Mouse (Mus musculus) CH12.LX (cell line): ENCODE results near the gene Sdhd. TPM values are rescaled to one million over a fixed set of nuclear protein-coding genes. Genes with fewer than 3 reads are reported as not detected.

ENCODE experiments used
- DNase-seq: peaks from one replicate; pipeline ENCODE4 v3.0.0-alpha.2; 2013; ENCODE audit errors: extremely low read depth
- H3K27ac ChIP-seq: 2 replicates; pipeline ENCODE4 v1.5.1; 2012; ENCODE audit warnings: low read depth, mild to moderate bottlenecking, control low read depth, moderate library complexity; ENCODE audit not compliant: insufficient read depth
- H3K27me3 ChIP-seq: replicated peaks from 2 replicates; pipeline ENCODE3; 2012; ENCODE audit warnings: inconsistent platforms
- H3K36me3 ChIP-seq, 2 experiments: replicated peaks in 1 of 2; 2 replicates each; pipeline versions ENCODE3 to v1.6.1; 2012; ENCODE audit warnings: inconsistent platforms in 1 of 2, low read length in 1 of 2, mild to moderate bottlenecking in 1 of 2, mixed read lengths in 1 of 2, moderate library complexity in 1 of 2; ENCODE audit not compliant: control insufficient read depth in 1 of 2, insufficient read depth in 1 of 2
- H3K4me1 ChIP-seq, 2 experiments: 2 replicates each; pipeline ENCODE4 v1.6.1; 2012; ENCODE audit warnings: inconsistent platforms in 1 of 2, moderate library complexity in 1 of 2; ENCODE audit not compliant: insufficient read depth in 2 of 2, control insufficient read depth in 1 of 2
- H3K4me2 ChIP-seq: 2 replicates; pipeline ENCODE4 v1.6.1; 2012; ENCODE audit warnings: low read depth, mild to moderate bottlenecking, control low read depth; ENCODE audit not compliant: poor library complexity, insufficient read depth, severe bottlenecking
- H3K4me3 ChIP-seq, 3 experiments: fragments of 150-350 bp in 1 of 3; sonication (generic) in 1 of 3; replicated peaks in 1 of 3; 2 replicates each; pipeline versions ENCODE3 to v1.5.1; 2011 to 2012; ENCODE audit warnings: low read depth in 2 of 3, low read length in 2 of 3, mild to moderate bottlenecking in 2 of 3, moderate library complexity in 2 of 3, control low read depth in 1 of 3, improper control_type of control experiment in 1 of 3, inconsistent platforms in 1 of 3, mixed read lengths in 1 of 3; ENCODE audit not compliant: poor library complexity in 1 of 3
- H3K79me2 ChIP-seq: replicated peaks from 2 replicates; pipeline ENCODE4 v1.6.1; 2012; ENCODE audit warnings: mild to moderate bottlenecking, moderate library complexity; ENCODE audit not compliant: control insufficient read depth, poor library complexity, insufficient read depth, severe bottlenecking; ENCODE audit errors: extremely low read depth
- H3K9ac ChIP-seq: 2 replicates; pipeline ENCODE4 v1.6.1; 2012; ENCODE audit warnings: low read depth, mild to moderate bottlenecking, control low read depth, moderate library complexity; ENCODE audit not compliant: insufficient read depth
- H3K9me3 ChIP-seq: replicated peaks from 2 replicates; pipeline ENCODE3; 2012; ENCODE audit warnings: low read length, inconsistent platforms, mixed read lengths
- BHLHE40 ChIP-seq: IDR thresholded peaks from 2 replicates; pipeline ENCODE4 v1.6.1; 2011; ENCODE audit warnings: mild to moderate bottlenecking, low read depth, low read length, improper control_type of control experiment
- CHD1 ChIP-seq: IDR thresholded peaks from 2 replicates; pipeline ENCODE4 v1.6.1; 2012; ENCODE audit warnings: low read depth, low read length, improper control_type of control experiment, inconsistent platforms
- CTCF ChIP-seq, 2 experiments: IDR thresholded peaks in 1 of 2; conservative IDR thresholded peaks in 1 of 2; 2 replicates each; pipeline ENCODE4 v1.5.1; 2011 to 2012; ENCODE audit warnings: low read depth in 2 of 2, low read length in 2 of 2, improper control_type of control experiment in 1 of 2, inconsistent platforms in 1 of 2, mild to moderate bottlenecking in 1 of 2, moderate library complexity in 1 of 2
- E2F4 ChIP-seq: IDR thresholded peaks from 2 replicates; pipeline ENCODE4 v1.6.1; 2011; ENCODE audit warnings: low read depth, low read length, improper control_type of control experiment; ENCODE audit not compliant: insufficient replicate concordance
- ELF1 ChIP-seq: IDR thresholded peaks from 2 replicates; pipeline ENCODE4 v1.6.1; 2014; ENCODE audit warnings: low read depth, mild to moderate bottlenecking, inconsistent platforms, low read length, improper control_type of control experiment
- EP300 ChIP-seq: IDR thresholded peaks from 2 replicates; pipeline ENCODE4 v1.6.1; 2011; ENCODE audit warnings: low read length, improper control_type of control experiment
- JUN ChIP-seq: IDR thresholded peaks from 2 replicates; pipeline ENCODE4 v1.6.1; 2011; ENCODE audit warnings: low read depth, mild to moderate bottlenecking, low read length, improper control_type of control experiment, moderate library complexity; ENCODE audit not compliant: insufficient read depth
- JUND ChIP-seq: conservative IDR thresholded peaks from 2 replicates; pipeline ENCODE4 v1.6.1; 2011; ENCODE audit warnings: low read depth, low read length, improper control_type of control experiment
- KAT2A ChIP-seq: IDR thresholded peaks from 2 replicates; pipeline ENCODE4 v1.6.1; 2012; ENCODE audit warnings: low read length, improper control_type of control experiment, inconsistent platforms; ENCODE audit not compliant: insufficient replicate concordance
- MAFK ChIP-seq: IDR thresholded peaks from 2 replicates; pipeline ENCODE4 v1.6.1; 2011; ENCODE audit warnings: low read length, improper control_type of control experiment; ENCODE audit not compliant: insufficient replicate concordance
- MAX ChIP-seq: IDR thresholded peaks from 2 replicates; pipeline ENCODE4 v1.6.1; 2011; ENCODE audit warnings: low read length, improper control_type of control experiment
- MAZ ChIP-seq: IDR thresholded peaks from 2 replicates; pipeline ENCODE4 v1.6.1; 2012; ENCODE audit warnings: low read depth, mild to moderate bottlenecking, inconsistent platforms, low read length, improper control_type of control experiment, moderate library complexity
- MEF2A ChIP-seq: IDR thresholded peaks from 2 replicates; pipeline ENCODE4 v1.6.1; 2014; ENCODE audit warnings: low read depth, mild to moderate bottlenecking, inconsistent platforms, low read length, improper control_type of control experiment, borderline replicate concordance
- MXI1 ChIP-seq: IDR thresholded peaks from 2 replicates; pipeline ENCODE4 v1.6.1; 2011; ENCODE audit warnings: mild to moderate bottlenecking, low read depth, low read length, improper control_type of control experiment
- MYC ChIP-seq: IDR thresholded peaks from 2 replicates; pipeline ENCODE4 v1.6.1; 2011; ENCODE audit warnings: low read depth, mild to moderate bottlenecking, improper control_type of control experiment, low read length
- PAX5 ChIP-seq: IDR thresholded peaks from 2 replicates; pipeline ENCODE4 v1.6.1; 2012; ENCODE audit warnings: low read length, inconsistent platforms, mixed read lengths
- POLR2AphosphoS2 ChIP-seq: IDR thresholded peaks from 2 replicates; pipeline ENCODE4 v1.6.1; 2011; ENCODE audit warnings: low read depth, low read length, improper control_type of control experiment
- RAD21 ChIP-seq: IDR thresholded peaks from 2 replicates; pipeline ENCODE4 v1.6.1; 2011; ENCODE audit warnings: low read depth, mild to moderate bottlenecking, low read length, improper control_type of control experiment, moderate library complexity
- SIN3A ChIP-seq: IDR thresholded peaks from 2 replicates; pipeline ENCODE4 v1.6.1; 2012; ENCODE audit warnings: low read length, improper control_type of control experiment, inconsistent platforms
- SMC3 ChIP-seq: IDR thresholded peaks from 2 replicates; pipeline ENCODE4 v1.6.1; 2011; ENCODE audit warnings: low read depth, low read length, improper control_type of control experiment
- TBP ChIP-seq: conservative IDR thresholded peaks from 2 replicates; pipeline ENCODE4 v1.6.1; 2011; ENCODE audit warnings: low read depth, low read length, improper control_type of control experiment
- UBTF ChIP-seq: IDR thresholded peaks from 2 replicates; pipeline ENCODE4 v1.6.1; 2012; ENCODE audit warnings: low read depth, mild to moderate bottlenecking, inconsistent platforms, low read length, improper control_type of control experiment, moderate library complexity
- USF1 ChIP-seq: IDR thresholded peaks from 2 replicates; pipeline ENCODE4 v1.6.1; 2014; ENCODE audit warnings: low read depth, mild to moderate bottlenecking, inconsistent platforms, low read length, improper control_type of control experiment
- USF2 ChIP-seq: conservative IDR thresholded peaks from 2 replicates; pipeline ENCODE4 v1.6.1; 2011; ENCODE audit warnings: low read depth, low read length, improper control_type of control experiment
- ZC3H11A ChIP-seq: IDR thresholded peaks from 2 replicates; pipeline ENCODE4 v1.6.1; 2012; ENCODE audit warnings: low read depth, mild to moderate bottlenecking, inconsistent platforms, low read length, improper control_type of control experiment
- ZKSCAN1 ChIP-seq: IDR thresholded peaks from 2 replicates; pipeline ENCODE4 v1.6.1; 2012; ENCODE audit warnings: low read depth, inconsistent platforms, low read length, improper control_type of control experiment, borderline replicate concordance
- dilution Hi-C: fragments of 300-500 bp; cut with MboI; formaldehyde crosslinking; loops from 2 replicates; pipeline ENCODE4 v1.14.3; 2020; ENCODE audit warnings: low sequenced_read_pairs; ENCODE audit not compliant: extremely low pct_unique_long_range_greater_than_20kb, extremely low pct_ligation_motif_present
- in situ Hi-C: fragments of 300-500 bp; cut with MboI; formaldehyde crosslinking; loops from 3 replicates; pipeline ENCODE4 v1.14.3; 2019; ENCODE audit warnings: low sequenced_read_pairs, low pct_ligation_motif_present, low pct_unique_long_range_greater_than_20kb, mixed read lengths
- polyA plus RNA-seq: library from polyadenylated mRNA; unstranded; fragments of >175 nt; gene quantifications from 2 replicates; pipeline ENCODE4 v1.2.1, GENCODE M21; 2012; ENCODE audit warnings: low read depth; ENCODE audit not compliant: insufficient read length
- total RNA-seq, 2 experiments: library from RNA; depleted of rRNA; stranded (reverse); fragments of 300-350 nt in 1 of 2; fragments of >200 nt in 1 of 2; gene quantifications; 2 replicates each; pipeline ENCODE4 v1.2.3; 2012 to 2014

Gene Sdhd
- total and polyA plus RNA-seq, 3 experiments = 215 to 407 (median 240) TPM

GRCm38 (mm10) chr9:50586955-50587354 is 16.7 kb downstream of the Sdhd start:
- H3K27me3 ChIP-seq = no peaks in the 10 kb centered on the region
- H3K27ac ChIP-seq = no peak overlapping the region
- TF ChIP-seq MAZ (no peak), CTCF (conservative IDR thresholded peaks at IDR 0.05 in 1 of 2, IDR thresholded peaks at IDR 0.05 in 1 of 2; ENCODE audit: low read depth in 2 of 2, low read length in 2 of 2) (no peak), PAX5 (no peak), MEF2A (no peak), POLR2AphosphoS2 (no peak), ZKSCAN1 (no peak), TBP (no peak), USF2 (no peak), USF1 (no peak), E2F4 (no peak), MXI1 (no peak), CHD1 (no peak), MAFK (no peak), MAX (no peak), KAT2A (no peak), SIN3A (no peak), JUN (no peak)
- DNase-seq = no peak
- dilution Hi-C loops = no loop called here
- H3K4me3 ChIP-seq = no peak overlapping the region
- in situ Hi-C loops = loop anchor here (5.0 kb wide), 1 partner anchor 50 kb away; no protein-coding TSS in a partner anchor
- no peak overlapping the region for H3K9ac ChIP-seq
- no peak overlapping the region for H3K4me2 ChIP-seq
- no peaks in the 10 kb centered on the region for H3K79me2 ChIP-seq
- no peaks in the 10 kb centered on the region for H3K9me3 ChIP-seq
- H3K36me3 ChIP-seq = no peaks in the 10 kb centered on the region
- H3K4me1 ChIP-seq = peaks cover 5 to 16% of the 10 kb centered on the region in 2 experiments

DNA sequence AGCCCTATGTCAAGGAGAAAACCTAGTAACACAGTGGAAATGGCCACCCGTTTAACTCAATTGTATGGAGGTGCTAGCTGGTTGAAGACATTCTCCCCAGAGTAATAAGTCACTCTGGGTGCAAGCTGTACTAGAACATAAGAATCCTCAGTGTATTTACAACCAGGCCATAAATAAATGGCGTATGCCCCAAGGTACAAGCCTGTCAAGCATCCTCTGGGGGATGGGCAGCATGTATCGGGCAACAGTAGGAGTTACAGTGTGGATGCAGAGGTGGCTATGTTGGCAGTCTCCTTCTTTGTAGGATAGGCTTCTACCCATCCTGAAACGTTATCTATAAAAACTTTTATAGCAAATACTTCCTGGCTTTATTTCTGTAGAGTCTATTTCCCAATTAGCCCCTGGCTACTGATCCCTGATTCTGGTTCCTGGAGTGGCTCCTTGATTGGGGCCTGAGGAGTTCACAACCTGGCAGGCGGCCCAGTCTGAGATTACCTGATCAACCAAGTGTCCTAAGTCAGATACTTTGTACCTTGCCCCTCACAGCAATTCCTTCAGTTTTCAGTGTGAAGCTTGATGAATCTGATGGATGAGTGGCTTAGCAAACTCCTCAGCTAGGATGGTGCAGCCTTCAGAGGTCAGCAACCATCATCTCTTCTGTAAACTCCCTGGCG is 18.3 kb downstream of the Sdhd start:
- H3K79me2 ChIP-seq = no peaks in the 10 kb centered on the region
- H3K4me1 ChIP-seq = peaks cover 0 to 4% of the 10 kb centered on the region in 2 experiments; a peak in 2 of 4 replicates
- no peak overlapping the region for H3K4me3 ChIP-seq
- TF ChIP-seq UBTF (no peak), RAD21 (no peak), E2F4 (no peak), USF1 (no peak), ZC3H11A (no peak), EP300 (no peak), MYC (no peak), JUND (no peak), MXI1 (no peak), CHD1 (no peak), CTCF (conservative IDR thresholded peaks at IDR 0.05 in 1 of 2, IDR thresholded peaks at IDR 0.05 in 1 of 2; ENCODE audit: low read depth in 2 of 2, low read length in 2 of 2) (no peak), SMC3 (no peak), ELF1 (no peak), MAX (no peak), MEF2A (no peak), BHLHE40 (no peak), USF2 (no peak), TBP (no peak), PAX5 (no peak)
- TF ChIP-seq, all 38 proteins: peak for 0
- no peaks in the 10 kb centered on the region for H3K36me3 ChIP-seq
- no peak overlapping the region for H3K4me2 ChIP-seq
- no peak for DNase-seq
- in situ Hi-C loops = loop anchor here (5.0 kb wide), 1 partner anchor 48 kb away; no protein-coding TSS in a partner anchor
- H3K27me3 ChIP-seq = no peaks in the 10 kb centered on the region
- dilution Hi-C loops = no loop called here
- no peaks in the 10 kb centered on the region for H3K9me3 ChIP-seq
- H3K9ac ChIP-seq = no peak overlapping the region
- no peak overlapping the region for H3K27ac ChIP-seq
